Mouse (Mus musculus) bone marrow, adult 2 months (tissue): Measurements from ENCODE around the gene Gbf1.

ENCODE experiments used
- CTCF ChIP-seq: fragments of 200-500 bp; IDR thresholded peaks from 2 replicates; pipeline ENCODE4 v1.5.1; 2011; ENCODE audit warnings: low read length, control low read depth; ENCODE audit not compliant: control insufficient read depth, insufficient read depth
- POLR2A ChIP-seq: fragments of 200-500 bp; IDR thresholded peaks from 2 replicates; pipeline ENCODE4 v1.6.1; 2011; ENCODE audit warnings: low read depth, mild to moderate bottlenecking, control low read depth, low read length, borderline replicate concordance; ENCODE audit not compliant: control insufficient read depth

DNA sequence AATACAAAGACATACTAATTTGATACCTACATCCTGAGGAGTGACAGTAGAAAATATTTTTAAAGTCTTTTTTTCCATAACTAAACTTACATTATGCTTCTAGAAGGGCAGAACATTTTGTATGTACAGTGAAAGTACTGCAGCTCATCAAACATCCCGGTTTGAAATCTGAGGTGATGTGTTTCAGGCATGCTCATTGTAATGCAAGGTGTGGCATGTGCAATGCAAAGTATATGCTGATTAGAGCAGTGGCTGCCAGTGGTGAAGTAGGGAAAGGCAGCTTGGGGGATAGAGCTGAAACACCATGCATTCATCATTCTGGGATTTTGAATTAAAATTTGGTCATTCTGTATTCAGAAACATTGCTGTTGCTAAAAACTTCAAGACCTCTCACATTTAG, 17.6 kb downstream of the Gbf1 start:
- TF ChIP-seq CTCF (no peak), POLR2A (no peak)
